Mouse (Mus musculus) urinary bladder, postnatal 14 days (tissue): ENCODE results near the gene Fcho2.

Experiments used
- DNase-seq: peaks from one replicate; pipeline ENCODE4 v3.0.0; 2021; ENCODE audit warnings: low spot score

Fcho2 gene

GRCm38 (mm10) chr13:98679230-98679629, 136.0 kb downstream of the Fcho2 start:
- no peak for DNase-seq

- no peak for DNase-seq
These were observed 141.3 kb downstream of the Fcho2 start for GRCm38 (mm10) chr13:98673922-98674321.
